Mouse (Mus musculus): ENCODE measurements around the gene Tmem269. TPM values are rescaled to one million over a fixed set of nuclear protein-coding genes. Genes with fewer than 3 reads are reported as not detected.

Tmem269 gene
- under 1 TPM; 0.30 to 0.45 TPM for total RNA-seq (2021)
- long read RNA-seq, experiment 1, result 0 reads
- long read RNA-seq, experiment 2, result 0 reads

DNA sequence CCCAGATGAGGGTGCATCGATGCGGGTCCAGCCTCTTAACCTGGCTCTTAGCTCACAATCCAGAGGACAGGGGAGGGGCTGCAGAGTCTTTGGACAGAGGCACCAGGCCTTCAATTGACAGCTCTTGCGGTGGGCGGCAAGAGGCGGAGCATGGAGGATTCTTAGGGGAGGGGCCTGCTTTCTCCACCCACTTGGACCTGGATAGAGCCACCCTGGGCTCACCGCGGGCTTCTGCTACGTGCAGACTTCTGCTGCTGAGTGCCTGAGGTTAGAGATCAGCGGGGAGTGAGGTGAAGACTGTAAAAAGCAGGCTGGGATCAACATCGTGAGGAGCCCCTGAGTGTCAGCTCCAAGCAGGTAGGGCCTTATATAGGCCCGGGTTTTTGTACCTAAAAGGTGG is at the start of gene Tmem269:
Gene Tmem269, minus strand, starts transcription at position 49 of the 400 bp plus-strand sequence.
- DNase-seq (ENCODE audit: low spot score in 2 of 2), result no peak

DNA sequence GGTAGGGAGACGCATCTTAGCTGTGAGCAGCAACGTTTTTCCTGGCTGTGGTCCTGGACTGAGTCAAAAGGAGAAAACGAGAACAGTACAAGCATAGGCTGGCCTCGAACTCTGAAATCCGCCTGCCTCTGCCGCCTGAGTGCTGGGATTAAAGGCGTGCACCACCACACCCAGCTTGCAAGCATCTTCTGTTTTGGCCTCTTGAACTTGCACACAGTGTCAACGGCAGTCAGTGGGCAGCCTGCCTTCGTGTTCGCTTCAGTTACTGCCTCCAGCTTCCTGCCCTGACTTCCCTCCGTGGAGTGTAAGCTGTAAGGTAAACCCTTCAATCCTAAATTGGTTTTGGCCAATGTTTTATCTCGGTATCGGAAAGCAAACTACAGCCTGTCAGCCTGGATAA is 48.6 kb upstream of the Tmem269 start:
- DNase-seq (ENCODE audit: low spot score in 2 of 2), result no peak

DNA sequence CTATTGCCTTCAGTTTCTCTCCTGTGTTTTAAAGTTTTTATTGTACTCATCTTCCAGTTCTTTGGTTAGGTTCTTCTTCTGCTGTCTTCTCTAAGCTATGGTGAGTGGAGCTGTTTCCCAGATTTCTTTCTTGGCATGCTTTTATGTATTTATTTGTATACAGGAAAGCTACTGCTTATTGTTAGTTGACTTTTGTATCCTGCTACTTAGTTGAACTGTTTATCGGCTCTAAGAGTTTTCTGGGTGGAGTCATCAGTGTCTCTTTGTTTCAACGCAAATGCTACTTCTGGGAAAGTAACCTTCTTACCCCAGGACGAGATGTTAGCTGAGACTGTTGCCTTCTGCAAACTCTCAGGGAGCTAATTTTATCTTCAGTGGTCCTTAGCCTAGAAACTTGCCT is 45.4 kb upstream of the Tmem269 start:
- DNase-seq (ENCODE audit: low spot score in 2 of 2), result no peak

DNA sequence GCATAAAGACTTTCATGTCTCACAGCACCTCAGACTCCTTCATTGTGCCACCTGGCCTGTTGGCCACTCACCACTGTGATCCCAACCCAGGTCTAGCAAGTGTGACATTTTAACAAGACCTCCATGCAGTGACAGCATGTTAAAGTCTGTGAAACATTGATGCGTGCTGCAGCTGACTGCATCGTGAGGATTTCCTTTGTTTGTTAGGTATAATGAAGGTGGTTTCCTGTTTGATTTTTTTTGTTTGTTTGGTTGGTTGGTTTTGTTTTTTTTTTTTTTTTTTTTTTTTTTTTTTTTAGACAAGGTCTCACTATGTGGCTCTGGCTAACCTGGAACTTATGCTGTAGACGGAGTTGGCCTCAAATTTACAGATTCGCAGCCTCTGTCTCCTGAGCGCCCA is 44.5 kb upstream of the Tmem269 start:
- DNase-seq (ENCODE audit: low spot score in 2 of 2), result no peak

- DNase-seq (ENCODE audit: low spot score in 2 of 2), result no peak
Measured at GRCm38 (mm10) chr4:119261087-119261713, 43.2 kb upstream of the Tmem269 start.

DNA sequence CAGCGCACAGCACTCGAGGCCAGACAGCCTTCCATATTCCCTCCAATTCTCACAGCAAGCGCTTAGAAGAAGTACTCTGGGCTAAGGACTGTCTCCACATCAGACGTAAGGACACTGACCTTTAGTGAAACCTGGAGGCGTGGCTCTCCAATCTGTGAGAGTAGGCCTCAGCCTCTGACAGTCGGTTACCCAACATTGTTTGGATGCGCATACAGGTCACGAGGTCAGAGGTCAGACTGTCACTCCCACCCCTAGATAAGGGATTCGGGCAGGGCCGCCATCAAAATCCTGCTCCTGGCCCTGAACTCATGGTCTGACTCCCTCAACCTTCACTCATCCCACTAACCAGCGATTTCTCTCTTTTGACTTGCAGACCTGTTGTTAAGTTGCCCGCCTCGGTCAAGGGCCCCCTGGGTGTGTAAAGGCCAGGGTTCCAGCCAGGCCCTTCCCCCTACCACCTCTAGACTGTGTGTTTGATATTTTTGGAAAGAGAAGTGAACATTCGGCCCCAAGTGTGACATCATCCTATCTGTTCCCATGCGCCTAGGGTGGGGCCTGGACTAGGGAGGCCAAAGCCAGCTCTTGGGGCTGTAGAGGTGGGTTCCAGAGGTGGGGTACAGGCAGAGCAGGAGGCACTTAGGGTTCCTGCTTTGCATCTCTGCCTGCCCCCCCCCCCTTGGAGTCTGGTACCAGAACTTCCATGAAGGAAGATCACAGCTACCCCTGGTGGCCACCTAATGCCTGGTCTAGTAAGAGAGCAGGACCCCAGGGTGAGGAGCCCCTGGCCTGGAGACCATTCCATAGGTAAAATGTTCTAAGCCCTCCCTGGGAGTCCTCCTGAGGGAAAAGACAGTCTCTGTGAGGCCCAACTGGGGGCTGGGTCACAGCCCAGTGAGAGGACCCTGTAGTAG is 41.6 kb upstream of the Tmem269 start:
- no peak for DNase-seq (ENCODE audit: low spot score in 2 of 2)

GRCm38 (mm10) chr4:119257083-119257482 is 39.1 kb upstream of the Tmem269 start:
- DNase-seq (ENCODE audit: low spot score in 2 of 2), result no peak

- no peak for DNase-seq (ENCODE audit: low spot score in 2 of 2)
Measured at GRCm38 (mm10) chr4:119255351-119255750, 37.3 kb upstream of the Tmem269 start, which contains the start of gene Cldn19. Gene Cldn19, plus strand, starts transcription at chr4:119255414.

DNA sequence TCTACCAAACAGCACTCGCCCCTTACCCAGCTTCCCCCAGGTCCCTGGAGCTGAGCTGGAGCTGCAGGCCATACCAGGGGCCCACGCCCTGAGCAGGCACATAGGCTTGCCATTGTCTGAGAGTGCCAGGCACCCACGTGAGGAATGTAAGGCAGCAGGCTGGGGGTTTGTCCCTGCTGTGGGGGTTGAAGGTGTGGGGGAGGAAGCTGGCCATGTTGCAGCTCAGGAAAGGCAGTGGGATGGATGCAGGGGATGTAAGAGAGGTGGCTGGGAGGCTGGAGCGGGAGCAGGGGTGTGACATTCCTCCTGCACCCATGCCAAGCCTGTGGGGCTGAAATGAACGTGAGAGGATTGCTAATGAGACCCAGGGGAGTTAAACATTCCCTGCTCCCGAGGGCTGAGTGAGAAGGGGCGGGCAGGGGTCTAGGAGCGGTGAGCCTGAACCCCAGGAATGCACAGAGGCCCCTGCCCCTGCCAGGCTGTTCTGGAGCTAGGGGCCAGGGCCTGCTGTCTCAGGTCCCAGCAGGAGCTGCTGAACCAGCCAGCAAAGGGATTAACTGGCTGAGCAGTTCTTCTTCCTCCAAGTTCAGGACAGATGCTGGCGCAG is 36.1 kb upstream of the Tmem269 start:
- peak; percentile 17 to 22 for DNase-seq (ENCODE audit: low spot score in 2 of 2)

DNA sequence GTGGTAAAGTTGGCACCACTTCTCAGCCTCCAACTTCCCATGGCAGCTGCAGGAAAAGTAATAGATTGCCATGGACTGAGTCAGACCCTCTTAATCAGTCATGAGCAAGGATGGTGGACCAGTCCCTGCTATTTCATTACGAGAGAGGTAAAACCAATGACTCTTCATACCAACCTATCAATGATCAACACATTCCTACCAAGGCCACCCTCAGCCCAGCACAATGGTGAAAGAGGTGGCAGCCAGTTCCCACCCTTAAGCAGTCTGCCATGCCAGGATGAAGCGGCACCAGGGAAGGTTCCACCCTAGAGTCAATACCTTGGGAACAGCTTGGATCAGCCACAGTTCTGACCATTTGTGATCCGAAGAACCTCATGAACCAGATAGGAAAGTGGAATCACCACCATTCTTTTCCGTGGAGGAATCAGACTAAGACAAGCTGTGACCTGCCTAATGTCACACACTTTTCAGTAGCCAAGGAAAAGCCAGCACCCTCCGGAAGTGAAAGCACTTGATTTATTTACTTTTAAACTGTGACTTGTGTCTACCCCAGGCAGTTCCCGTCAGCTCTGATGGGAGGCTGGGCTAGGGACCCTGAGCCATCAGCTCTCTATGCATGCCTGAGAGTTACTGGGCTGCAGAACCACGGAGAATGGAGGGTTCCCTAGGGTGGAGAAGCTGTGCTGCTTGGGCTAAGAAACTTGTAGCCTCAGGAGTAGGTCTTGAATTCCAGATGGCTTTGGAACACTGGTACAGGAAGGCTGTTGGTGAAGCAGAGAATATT is 34.2 kb upstream of the Tmem269 start:
- no peak for DNase-seq (ENCODE audit: low spot score in 2 of 2)

DNA sequence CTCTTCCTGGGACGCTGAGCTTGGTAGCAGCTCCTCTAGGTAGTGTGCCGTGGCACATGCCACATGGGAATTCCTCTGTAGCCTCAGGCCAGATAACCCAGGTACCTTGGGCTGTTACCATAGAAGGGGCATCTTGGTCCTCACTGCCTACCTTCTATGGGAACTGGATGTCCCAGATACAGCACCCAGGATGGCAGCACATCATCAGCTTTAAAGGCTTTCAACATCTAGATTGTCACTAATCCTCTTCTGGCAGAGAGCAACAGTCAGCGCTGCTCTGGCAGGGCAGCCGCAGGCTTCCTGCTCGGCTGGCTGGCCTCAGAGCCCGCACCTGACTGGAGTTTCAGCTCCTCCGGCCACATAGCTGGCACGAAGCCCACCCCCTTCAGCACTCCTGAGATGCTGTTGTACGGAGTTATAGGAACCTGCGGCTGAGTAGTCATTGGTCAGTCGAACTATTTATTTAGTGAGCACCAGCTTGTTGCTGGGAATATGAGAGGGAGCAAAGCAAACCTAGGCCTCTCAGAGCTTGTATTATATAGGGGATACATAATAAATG is 30.5 kb upstream of the Tmem269 start:
- DNase-seq (ENCODE audit: low spot score in 2 of 2), result no peak

- DNase-seq (ENCODE audit: low spot score in 2 of 2), result peak; percentile 57 to 73
Measured at GRCm38 (mm10) chr4:119247462-119248235, 29.6 kb upstream of the Tmem269 start.

DNA sequence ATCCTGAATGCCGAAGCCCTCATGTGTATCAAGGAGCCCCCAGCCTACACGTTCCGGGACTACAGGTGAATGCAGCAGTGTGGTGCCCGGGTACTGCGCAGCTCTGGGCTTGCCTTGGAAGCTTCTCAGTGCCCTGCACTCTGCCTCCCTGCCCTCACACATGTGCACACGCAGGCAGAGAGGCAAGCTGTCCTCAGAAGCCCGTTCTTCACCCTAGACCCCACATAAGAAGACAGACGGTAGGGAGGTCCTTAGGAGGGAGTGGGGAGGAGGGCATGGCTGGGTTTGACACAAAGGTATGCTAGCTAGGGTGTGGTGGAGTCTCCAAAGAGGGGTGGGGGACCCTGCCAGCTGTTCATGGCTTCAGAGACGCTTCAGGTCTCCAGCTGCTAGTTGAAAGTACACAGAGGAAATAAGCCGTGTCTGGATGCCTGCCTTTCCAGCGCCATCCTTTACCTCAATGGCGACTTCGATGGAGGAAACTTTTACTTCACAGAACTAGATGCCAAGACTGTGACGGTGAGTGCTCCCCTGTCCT is 28.7 kb upstream of the Tmem269 start:
- DNase-seq (ENCODE audit: low spot score in 2 of 2), result no peak

DNA sequence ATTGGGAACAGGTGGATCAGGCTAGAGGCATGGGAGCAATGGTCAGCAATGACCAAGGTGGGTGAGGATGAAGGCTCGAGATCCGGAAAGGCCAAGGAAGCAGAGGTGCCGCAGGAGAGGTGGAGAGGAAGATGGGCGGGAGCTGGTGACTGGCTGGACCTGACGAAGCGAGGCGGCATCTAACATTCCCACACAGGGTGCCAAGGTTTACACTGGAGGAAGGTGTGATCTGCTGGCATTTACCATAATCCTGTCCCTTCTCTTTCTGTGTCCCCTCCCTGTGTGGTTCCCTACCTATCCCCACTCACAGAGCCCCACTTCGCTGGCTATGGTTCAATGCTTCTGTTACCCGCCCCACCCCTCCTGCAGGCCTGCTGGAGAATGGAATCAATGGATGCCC is 27.9 kb upstream of the Tmem269 start:
- DNase-seq (ENCODE audit: low spot score in 2 of 2), result no peak

DNA sequence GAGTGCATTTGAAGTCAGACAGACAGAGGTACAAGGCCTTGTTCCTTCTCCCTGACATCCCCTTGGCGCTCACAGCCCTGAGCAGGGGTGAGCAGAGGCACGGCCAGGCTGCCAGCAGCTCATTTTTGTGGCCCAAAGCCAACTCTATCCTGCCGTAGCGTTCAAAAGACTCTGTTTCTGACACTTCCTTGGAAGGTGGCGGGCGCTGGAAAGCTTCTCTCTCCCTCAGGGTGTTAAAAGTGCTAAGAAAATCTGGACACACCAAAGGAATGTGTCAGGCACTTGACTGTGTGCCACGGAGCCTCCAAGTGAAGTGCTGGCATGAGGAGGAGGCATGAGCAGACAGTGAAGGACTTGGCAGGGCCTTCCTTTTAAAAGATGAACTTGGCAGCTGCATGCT is 27.5 kb upstream of the Tmem269 start:
- DNase-seq (ENCODE audit: low spot score in 2 of 2), result no peak

DNA sequence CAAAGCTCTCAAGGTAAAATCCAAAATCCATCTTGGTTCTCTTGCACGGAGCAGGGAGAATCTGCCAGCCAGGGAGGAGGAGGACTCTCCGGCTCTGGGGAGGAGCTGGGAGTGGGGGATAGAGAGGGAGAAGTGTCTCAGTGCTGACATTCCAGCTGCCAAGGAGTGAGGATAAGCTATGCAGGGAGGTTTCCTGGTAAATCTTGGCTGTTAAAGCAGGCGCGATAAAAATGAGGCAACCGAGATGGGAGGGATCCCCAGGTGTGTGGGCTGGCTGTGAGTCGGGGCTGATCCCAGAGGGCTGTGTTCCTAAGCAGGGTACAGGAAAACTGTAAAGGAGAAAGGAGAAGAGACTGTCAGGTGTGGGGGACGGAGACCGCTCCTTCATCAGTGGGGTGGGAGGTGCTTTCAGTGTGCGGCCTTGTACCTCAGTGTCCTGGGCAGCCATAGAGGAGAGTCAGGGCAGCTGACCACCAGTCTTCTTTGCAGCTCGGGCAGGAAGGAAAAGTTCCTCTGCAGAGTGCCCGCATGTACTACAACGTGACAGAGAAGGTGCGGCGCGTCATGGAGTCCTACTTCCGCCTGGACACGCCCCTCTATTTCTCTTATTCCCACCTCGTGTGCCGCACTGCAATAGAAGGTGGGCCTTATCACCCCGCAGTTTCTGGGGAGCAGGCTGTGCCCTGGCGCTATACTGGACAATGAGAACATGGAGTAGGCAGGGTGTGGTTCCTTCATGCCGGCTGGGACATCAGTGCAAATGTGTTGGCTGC is 26.6 kb upstream of the Tmem269 start:
- no peak for DNase-seq (ENCODE audit: low spot score in 2 of 2)

DNA sequence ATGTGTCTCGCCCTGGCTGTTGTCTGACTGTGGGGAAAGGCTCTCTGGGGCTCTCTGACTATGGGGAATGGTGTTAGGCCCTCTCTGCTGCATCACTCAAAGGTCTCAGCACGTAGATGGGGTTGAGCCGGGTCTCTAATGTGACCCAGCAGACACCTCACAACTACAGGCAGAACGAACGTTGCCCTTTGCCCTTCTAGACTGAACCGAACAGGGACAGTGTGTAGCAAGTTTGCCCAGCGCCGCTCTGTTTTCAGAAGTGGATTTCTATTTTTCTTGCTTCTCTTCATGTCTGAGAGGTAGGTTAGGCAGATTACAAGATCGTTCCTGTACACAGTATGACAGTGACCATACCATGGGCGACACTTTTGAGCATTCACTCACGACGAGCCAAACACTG is 24.6 kb upstream of the Tmem269 start:
- no peak for DNase-seq (ENCODE audit: low spot score in 2 of 2)

- peak; percentile 31 to 54 for DNase-seq (ENCODE audit: low spot score in 2 of 2)
Measured at GRCm38 (mm10) chr4:119241664-119242063, 23.6 kb upstream of the Tmem269 start.

DNA sequence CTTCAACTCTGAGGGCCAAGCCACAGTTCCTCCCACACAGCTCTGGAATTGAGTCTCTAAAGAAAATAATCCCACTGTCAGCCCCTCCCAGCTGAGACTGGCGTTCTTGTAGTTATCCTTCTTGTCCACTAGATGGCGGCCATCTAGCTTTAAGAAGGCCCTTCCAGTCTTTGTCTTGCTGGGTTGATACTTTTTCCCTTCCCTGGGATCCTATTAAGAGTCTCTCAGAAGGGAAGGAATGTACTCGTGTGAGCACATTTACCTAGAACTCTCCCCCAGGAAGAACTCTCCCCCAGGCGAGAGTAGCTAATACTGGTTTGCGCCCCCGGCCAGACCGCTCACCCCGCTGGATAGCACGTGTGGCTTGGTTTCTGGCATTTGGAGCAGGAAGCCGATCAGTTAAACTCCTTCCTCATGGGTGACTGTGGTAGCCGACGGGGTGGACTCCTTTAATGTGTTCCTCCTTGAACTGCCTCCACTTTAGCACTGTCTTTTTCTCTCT is 21.2 kb upstream of the Tmem269 start:
- peak; percentile 32 to 58 for DNase-seq (ENCODE audit: low spot score in 2 of 2)
